Comparison of ENCODE assay signal across 8 mouse cellular contexts in the genomic region with DNA sequence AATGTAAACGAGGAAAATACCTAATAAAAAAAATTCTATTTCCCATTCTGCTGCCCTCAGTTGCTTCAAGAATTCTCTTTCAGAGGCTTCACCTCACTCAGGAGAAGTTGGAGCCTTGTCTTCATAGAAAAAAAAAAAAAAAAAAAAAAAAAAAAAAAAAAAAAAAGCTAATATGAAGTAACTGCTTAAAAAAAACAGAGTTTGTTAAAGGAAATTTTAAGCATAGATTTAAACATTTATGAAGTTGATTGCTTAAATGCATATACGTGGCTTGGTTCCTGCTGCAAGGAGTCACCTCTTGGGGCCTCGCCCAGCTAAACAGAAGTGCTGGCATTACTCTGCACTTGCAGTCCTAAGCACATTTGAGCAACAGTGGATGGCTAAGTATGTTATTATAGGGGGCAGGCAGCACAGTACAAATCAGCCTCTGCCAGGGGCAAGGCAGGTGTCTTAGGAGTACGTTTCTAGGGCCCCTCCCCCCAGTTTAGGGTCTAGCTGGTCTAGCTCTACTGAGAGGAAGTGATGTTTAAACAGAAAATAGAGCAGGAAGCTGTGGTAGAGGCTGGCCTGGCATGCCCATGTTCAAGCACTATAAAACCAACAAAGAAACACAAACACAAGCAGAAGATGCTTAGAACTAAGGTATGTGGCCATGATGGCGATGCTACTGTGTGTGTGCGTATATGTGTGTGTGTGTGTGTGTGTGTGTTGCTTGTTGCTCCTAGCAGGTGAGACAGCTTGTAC. TPM values are rescaled to one million over a fixed set of nuclear protein-coding genes. Genes with fewer than 3 reads are reported as not detected.
DNase-seq lines count a peak whose midpoint lies in the region; ATAC-seq lines count a peak whose summit lies in the region.

Trpv2 (plus strand) TSS at position 528 of the 744 bp plus-strand sequence.

- no peak within 1 kb of the TSS for H3K27ac ChIP-seq in forebrain, embryonic 15.5 days (replicated peaks)
- no peak within 1 kb of the TSS; the same call in 1 of the 2 replicates for H3K27ac ChIP-seq in neural tube, embryonic 13.5 days (replicated peaks)

- H3K9me3 ChIP-seq in forebrain, embryonic 15.5 days, result no peaks in the 10 kb centered on the region
- H3K9me3 ChIP-seq in neural tube, embryonic 13.5 days, result no peaks in the 10 kb centered on the region

- H3K4me1 ChIP-seq in forebrain, embryonic 15.5 days, result peaks cover 16% of the 10 kb centered on the region
- peaks cover 9% of the 10 kb centered on the region; the same call in 1 of the 2 replicates for H3K4me1 ChIP-seq in neural tube, embryonic 13.5 days (replicated peaks)

- peak within 1 kb of the TSS; percentile 99 for H3K4me2 ChIP-seq in forebrain, embryonic 15.5 days (replicated peaks)
- H3K4me2 ChIP-seq in neural tube, embryonic 13.5 days, result peak within 1 kb of the TSS; percentile 97

- intact Hi-C loops in left cerebral cortex, postnatal 4 days (cut with DNase I), result no loop called here

- peak within 1 kb of the TSS; percentile 74 for H3K9ac ChIP-seq in forebrain, embryonic 15.5 days (replicated peaks)
- H3K9ac ChIP-seq in neural tube, embryonic 13.5 days, result peak within 1 kb of the TSS; percentile 77

- H3K4me3 ChIP-seq in forebrain, embryonic 15.5 days, result peak within 1 kb of the TSS; percentile 67
- H3K4me3 ChIP-seq in neural tube, embryonic 13.5 days, result peak within 1 kb of the TSS; percentile 58

- peak; percentile 18 for DNase-seq in gastrocnemius, postnatal 25 days
- no peak for DNase-seq in gastrocnemius, postnatal 10 days
- DNase-seq in CD4-positive helper T cell, adult 2 months (ENCODE audit: low read depth, low spot score), result peak; percentile 79
- no peak for DNase-seq in left cerebral cortex, postnatal 4 days
- DNase-seq in ovary, postnatal 10 days (ENCODE audit: low spot score), result no peak
- DNase-seq in cerebellum, adult 11 months, result no peak

- ATAC-seq in forebrain, embryonic 15.5 days (replicated peaks), result no peak
- no peak for ATAC-seq in neural tube, embryonic 13.5 days (ENCODE audit: low read depth)

- 87% methylated on average over 6 of the region's 6 CpGs for WGBS in forebrain, embryonic 15.5 days
- WGBS in neural tube, embryonic 13.5 days, result 80% methylated on average over 6 of the region's 6 CpGs

- H3K36me3 ChIP-seq in forebrain, embryonic 15.5 days, result no peaks in the 10 kb centered on the region
- H3K36me3 ChIP-seq in neural tube, embryonic 13.5 days, result no peaks in the 10 kb centered on the region

- no peaks in the 10 kb centered on the region for H3K27me3 ChIP-seq in forebrain, embryonic 15.5 days
- H3K27me3 ChIP-seq in neural tube, embryonic 13.5 days, result no peaks in the 10 kb centered on the region; the same call in 1 of the 2 replicates

RNA-seq across cellular contexts. Expression of gene Trpv2, which starts in this region (rescaled TPM):
- total RNA-seq in gastrocnemius, postnatal 25 days (2021), result 1 to 10 TPM in 1 of 2 experiments, under 1 TPM in 1; 0.97 to 1.5 TPM
- total RNA-seq in gastrocnemius, postnatal 10 days (2021), result 1 to 10 TPM; 2.0 TPM
- 17.1 and 19.8 TPM in 2 replicates for polyA plus RNA-seq in forebrain, embryonic 15.5 days (2015; fragmentation: Nextera tagmentation; extraction: Ambion mirVana)
- 10 to 100 TPM; 36.9 to 40.4 TPM for total RNA-seq in left cerebral cortex, postnatal 4 days (2021)
- polyA plus RNA-seq in neural tube, embryonic 13.5 days (2015; fragmentation: Nextera tagmentation; extraction: Ambion mirVana), result 23.1 and 25.0 TPM in 2 replicates

Comparison
In these comparisons a context has a peak if more than half of its experiments do, and no peak if none do; other contexts are left out.
1. RNA of gene Trpv2 (total RNA-seq): 36.9 to 40.4 TPM in left cerebral cortex, postnatal 4 days; 2.0 TPM in gastrocnemius, postnatal 10 days and 0.97 to 1.5 TPM in gastrocnemius, postnatal 25 days; every median in the first group is over 10 times any median in the second.
2. DNase-seq: peak in gastrocnemius, postnatal 25 days (single experiment) and CD4-positive helper T cell, adult 2 months (single experiment); none in gastrocnemius, postnatal 10 days (single experiment), left cerebral cortex, postnatal 4 days (single experiment), ovary, postnatal 10 days (single experiment) and cerebellum, adult 11 months (single experiment).